Mouse (Mus musculus) lung, adult 18-20 months (tissue): ENCODE data around the gene Rtp3.

ENCODE experiments used
- DNase-seq, 2 experiments: peaks; one replicate each; pipeline ENCODE4 v3.0.0; 2022; ENCODE audit warnings: mixed read lengths in 2 of 2

The Rtp3 gene

DNA sequence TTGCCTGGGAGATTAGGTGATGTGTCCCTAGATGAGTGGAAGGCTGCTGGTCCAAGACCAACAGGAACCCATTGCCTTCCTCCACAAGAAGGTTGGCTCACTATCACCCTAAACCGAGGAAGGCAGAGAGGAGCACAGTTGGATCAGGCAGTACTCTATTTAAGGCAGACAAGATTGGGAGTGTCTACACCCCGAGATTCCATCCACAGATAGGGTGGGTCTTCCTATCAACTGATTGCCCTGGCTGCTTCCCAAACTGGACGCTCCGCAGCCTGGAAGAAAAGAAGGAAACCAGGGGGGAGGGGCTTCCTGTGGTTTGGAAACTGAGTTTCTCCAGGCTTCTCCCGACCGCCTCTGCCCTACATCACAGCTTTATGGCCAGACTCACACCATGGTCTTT, at the start of gene Rtp3:
Rtp3 (minus strand) TSS at position 380 of the 400 bp plus-strand sequence.
- DNase-seq: peak; percentile 66 to 76

DNA sequence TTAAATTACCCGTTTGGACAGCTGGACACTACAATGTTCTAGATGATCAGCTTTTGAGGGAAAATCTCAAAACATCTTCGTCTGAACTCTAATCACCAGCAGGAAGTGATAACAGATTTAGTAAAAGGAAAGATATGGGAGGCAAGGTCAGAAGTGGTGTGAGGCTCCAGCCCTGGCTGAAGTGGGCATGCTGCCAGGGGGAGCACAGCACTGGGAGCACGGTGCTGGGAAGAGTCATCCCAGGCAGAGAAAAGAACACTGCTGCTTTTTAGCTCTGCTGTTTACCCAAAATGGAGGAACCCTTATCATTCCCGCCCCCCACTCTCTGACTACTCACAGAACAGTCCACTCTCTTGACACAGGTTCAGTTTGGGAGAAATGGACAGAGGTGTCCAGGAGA, 49.6 kb upstream of the Rtp3 start:
- no peak for DNase-seq

- DNase-seq: no peak
These were observed 43.3 kb upstream of the Rtp3 start for GRCm38 (mm10) chr9:111033717-111034116.

DNA sequence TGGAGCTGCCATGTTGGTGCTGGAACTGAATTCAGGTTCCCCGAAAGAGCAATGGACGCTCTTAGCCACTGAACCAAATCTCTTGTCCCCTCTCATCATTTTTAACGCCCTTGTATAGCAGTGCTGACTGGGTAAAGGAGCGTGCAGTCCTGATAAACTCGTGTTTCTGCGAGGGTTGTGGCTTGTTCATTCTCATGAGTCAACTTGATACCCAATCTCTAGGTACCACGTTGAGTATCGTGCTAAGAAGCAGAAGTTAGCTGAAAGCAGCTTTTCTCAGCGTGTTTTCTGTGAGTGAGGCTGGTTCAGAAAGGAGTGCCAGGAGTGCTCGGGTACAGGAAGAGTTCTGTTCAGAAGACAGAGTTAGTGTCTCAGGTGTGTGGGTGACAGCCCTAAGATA, 36.4 kb upstream of the Rtp3 start:
- DNase-seq: no peak

GRCm38 (mm10) chr9:111019022-111019421, 28.6 kb upstream of the Rtp3 start, which contains the start of gene Ltf:
Ltf (plus strand) TSS chr9:111019271.
- DNase-seq: peak; percentile 14 to 46

GRCm38 (mm10) chr9:111015658-111016057, 25.3 kb upstream of the Rtp3 start:
- DNase-seq: no peak

GRCm38 (mm10) chr9:111012041-111012440, 21.7 kb upstream of the Rtp3 start:
- peak; percentile 46 to 71 for DNase-seq

DNA sequence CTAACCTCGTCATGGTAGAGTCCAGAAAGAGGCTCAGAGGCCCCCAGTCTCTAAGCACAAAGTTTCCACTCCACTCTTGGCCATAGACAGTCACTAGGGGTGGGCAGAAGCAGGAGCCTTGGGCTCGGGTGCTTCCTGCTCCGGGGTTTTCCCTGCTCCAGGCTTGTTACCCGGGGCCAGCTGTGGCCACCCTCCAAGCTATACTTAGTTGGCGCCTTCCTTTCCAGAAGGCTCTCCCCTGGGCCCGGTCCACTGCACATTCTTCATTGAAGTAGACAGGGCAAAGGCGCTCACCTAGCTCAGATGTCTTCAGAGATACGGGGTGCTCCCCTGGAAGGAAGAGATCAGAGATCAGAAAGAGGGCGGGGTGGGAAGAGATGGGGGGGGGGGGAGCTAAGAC, 21.2 kb upstream of the Rtp3 start:
- peak; percentile 33 for DNase-seq

DNA sequence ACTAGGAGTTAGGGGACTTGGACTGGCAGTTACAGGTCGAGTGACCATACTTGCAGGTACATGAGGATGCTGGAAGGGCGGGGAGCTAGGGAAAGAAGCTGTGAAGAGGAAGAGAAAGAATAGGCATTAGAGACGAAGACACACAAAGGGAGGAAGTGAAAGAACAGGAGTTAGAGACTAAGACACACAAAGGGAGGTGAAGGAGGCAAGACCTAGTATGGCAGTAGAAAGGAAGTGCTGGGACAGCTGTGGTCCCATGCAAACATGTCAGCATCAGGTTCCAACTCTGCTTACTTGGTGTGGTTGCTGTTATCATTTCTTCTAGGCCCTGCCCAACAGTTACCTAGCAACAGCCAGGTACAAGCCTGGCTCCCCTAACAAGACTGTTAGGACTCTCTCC, 19.4 kb upstream of the Rtp3 start:
- DNase-seq: no peak

DNA sequence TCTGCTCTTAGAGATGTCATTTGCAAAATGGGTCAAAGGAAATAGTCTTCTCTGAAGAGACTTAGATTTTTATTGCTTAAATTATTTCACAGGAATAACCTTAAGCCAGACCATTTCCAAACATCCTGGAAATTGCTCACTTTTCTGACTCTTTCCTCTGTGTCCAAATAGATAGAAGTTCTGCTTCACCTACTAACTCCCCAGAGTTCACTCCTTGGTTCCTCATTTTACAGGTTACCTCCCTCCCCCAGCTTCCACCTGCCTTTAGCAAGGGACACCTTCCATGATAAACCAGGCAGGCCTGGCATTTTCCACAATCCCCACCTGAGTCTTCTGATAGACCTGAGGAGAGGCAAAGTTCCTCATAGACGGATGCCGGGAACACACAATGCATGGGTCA, 16.2 kb upstream of the Rtp3 start:
- DNase-seq: no peak

- DNase-seq: no peak
These were observed 12.9 kb upstream of the Rtp3 start for GRCm38 (mm10) chr9:111003279-111003678.

- DNase-seq: no peak
These were observed 11.2 kb upstream of the Rtp3 start for GRCm38 (mm10) chr9:111001621-111002020.

DNA sequence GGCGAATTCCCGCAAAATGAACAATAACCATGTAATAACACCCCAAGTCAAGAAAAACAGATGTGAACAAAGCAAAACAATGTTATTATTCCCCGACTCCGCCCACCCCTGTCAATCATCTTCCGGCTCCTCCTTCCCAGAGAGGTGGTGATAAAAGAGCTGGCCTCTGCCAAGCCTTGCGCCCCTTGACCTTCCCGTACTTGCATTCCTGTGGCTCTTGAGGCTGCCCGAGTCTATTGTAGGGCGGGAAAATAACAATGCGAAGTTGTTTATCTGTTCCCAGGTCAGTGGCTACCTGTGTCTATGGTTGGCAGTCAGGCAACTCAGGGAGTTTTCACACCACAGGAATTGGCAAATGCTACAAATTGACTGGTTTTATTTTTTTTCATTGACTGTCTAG, 9.5 kb upstream of the Rtp3 start:
- peak; percentile 81 to 87 for DNase-seq

DNA sequence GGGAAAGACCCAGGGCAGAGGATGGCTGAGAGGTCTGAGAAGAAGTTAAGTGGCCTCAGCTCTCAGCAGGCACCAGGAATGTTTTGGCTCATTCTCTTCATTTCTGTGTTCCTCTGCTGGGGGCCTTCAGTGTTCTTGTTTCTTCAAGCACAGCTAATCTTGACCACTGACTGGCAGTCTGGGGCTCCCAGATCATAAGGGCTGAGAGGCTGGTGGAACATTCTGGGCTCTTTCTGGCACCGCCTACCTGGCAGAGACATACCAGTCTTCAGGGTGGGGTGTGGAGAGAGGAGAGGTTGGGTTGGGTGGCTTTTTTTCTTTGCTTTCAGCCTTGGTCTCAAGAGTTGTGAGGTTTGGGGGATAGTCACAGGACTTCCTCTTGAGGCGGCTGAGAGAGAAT, 8.7 kb upstream of the Rtp3 start:
- peak; percentile 62 to 74 for DNase-seq

DNA sequence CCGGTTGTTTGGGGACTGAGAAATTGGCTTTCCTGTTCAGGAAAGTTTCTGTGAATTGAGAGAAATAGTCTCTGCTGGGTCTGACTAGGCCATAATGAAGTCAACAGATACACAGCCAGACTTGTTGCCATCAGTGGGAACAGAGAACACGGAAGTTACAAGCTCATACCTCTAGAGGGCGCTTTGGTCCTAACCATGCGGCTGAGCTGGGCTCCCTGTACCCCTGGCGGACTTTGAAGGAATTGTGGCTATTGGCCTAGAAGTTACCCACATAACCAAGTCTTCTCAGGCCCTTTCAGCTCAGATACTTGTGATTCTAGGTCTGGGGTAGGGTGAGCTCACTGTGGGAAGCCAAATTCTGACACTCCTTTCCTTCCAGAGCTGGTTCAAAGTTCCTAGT, 6.9 kb upstream of the Rtp3 start:
- peak; percentile 70 to 84 for DNase-seq

DNA sequence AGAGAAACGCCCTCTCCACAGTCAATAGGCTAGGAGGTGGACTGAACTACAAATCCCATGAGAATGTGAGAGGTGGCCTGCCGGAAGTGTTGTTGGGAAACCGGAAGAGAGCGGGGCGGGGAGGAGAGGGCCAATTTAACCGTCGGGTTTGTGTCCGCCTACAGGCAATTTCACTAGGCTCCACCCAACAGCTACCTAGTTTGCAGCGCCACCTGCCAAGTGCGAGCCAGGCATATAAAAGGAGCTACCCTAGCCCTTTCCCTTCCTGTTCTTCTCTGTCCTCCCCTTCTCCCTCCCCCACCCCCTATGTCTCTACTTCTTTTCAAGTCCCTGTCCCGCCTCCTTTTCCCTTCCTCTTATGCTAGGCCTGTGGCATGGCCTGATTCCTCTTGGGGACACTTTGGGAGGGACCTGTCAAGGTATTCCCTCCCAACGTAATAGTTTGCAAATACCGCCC, 4.4 kb upstream of the Rtp3 start:
- peak; percentile 90 to 91 for DNase-seq

- no peak for DNase-seq
These were observed 2.9 kb upstream of the Rtp3 start for GRCm38 (mm10) chr9:110993281-110993709.

- no peak for DNase-seq
These were observed 840 bp downstream of the Rtp3 start for GRCm38 (mm10) chr9:110989543-110989942.

DNA sequence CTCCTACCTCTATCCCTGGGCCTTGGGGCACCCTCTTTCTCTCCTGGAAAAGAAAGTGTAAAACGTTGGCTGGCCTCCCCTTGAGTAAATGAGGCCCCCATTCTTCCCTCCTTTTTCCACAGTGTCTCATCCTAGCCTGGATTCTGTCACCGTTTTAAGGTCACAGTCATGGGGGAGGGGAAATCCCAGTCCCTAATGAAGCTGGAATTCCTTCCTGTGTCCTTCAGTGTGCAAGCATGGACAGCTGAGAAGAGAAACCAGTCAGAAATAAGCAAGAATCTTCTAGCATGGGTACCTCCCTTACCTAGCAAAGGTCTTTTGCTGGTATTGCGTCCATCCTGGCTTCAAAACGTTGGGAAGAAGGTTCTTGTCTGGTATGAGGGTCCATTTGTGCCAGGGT, 1.2 kb downstream of the Rtp3 start:
- no peak for DNase-seq

- no peak for DNase-seq
These were observed 2.3 kb downstream of the Rtp3 start for GRCm38 (mm10) chr9:110988078-110988477.

DNA sequence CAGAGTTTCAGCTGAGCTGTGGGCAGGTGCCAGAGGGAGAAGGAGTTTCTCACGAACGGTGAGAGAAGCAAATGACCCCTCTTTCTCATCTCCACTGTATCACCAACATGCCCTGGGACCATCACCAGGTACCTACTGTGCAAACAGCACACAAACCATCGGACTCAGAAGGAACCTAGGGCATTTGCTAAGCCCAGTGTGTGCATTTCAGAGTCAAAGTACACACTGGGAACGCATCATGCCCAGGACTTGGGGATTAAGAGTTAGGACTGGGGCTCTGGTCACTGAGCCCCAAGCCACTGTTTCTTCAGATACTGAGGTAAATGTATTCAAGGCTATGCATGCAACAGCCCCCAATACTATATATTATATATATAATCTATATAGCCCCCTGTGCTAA, 3.1 kb downstream of the Rtp3 start:
- DNase-seq: no peak

GRCm38 (mm10) chr9:110985951-110986350, 4.4 kb downstream of the Rtp3 start:
- DNase-seq: no peak

- no peak for DNase-seq
These were observed 4.8 kb downstream of the Rtp3 start for GRCm38 (mm10) chr9:110985541-110985940.

DNA sequence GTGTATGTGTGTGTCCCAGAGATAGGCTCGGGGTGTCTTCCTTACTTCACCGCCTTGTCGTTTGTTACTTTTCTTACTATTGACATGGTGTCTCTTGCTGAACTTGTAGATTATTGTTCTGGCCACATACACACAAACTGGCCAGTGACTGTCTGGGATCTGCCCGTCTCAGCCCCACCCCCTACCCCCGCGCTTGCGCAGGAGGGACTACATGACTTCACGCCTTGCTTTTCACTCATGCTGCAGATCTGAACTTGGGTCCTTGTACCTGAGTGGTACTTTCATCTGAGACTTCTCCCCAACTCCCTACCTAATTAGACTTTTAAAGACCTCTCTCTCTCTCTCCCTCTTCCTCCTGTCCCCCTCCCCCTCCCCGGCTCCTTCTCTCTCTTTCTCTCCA, 6.3 kb downstream of the Rtp3 start:
- no peak for DNase-seq

GRCm38 (mm10) chr9:110982351-110982750, 8.0 kb downstream of the Rtp3 start:
- DNase-seq: no peak

GRCm38 (mm10) chr9:110979411-110979810, 11.0 kb downstream of the Rtp3 start:
- DNase-seq: no peak
